10 mouse cellular contexts compared by ENCODE assay signal in the genomic region with DNA sequence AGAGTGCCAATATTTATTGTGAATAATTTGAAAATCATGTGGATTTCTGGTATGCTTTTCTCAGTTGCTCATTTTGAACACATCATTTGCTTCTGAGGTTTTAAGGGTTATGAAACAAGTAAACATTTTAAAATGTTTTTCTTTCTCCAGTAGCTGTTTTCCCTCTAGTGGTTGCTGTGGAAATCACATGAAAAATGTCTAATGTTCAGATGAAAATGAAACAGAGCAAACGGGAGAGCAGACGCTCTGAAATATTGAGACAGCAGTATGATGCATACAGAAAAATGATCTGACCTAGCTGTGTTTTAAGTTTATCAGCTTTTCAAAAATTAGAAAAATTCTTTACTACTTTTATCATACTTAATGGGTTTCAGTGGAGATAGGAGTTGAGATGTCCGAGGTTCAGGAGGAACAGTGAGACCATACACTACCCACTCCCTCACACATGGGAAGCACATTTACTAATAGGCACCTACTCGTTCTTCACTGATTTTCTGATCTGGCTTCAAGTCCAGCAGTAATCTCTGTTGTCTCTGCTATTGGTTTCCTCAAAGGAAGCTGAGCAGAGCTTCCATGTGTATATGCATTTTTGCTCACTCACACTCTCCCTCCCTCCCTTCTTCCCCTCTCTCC. TPM values are rescaled to one million over a fixed set of nuclear protein-coding genes. Genes with fewer than 3 reads are reported as not detected.
DNase-seq lines count a peak whose midpoint lies in the region; ATAC-seq and TF ChIP-seq lines count a peak whose summit lies in the region.
"Had no signal": no experiment of that assay in that cellular context is flagged by ENCODE, and none has a peak within 500 bp of the region (broad histone marks: within the 10 kb centered on the region; RNA-seq: fewer than 3 reads in every experiment).

No protein-coding gene starts in this region.

- TF ChIP-seq POLR2A in myocyte (IDR thresholded peaks at IDR 0.05; ENCODE audit: insufficient read length, low read depth): no peak

- no peak overlapping the region for H3K9ac ChIP-seq in heart, postnatal 0 days (replicated peaks; ENCODE audit: low read depth, low read length)
- no peak overlapping the region for H3K9ac ChIP-seq in lung, embryonic 16.5 days (ENCODE audit: low read length)
- H3K9ac ChIP-seq: midbrain, embryonic 12.5 days had no signal

- TF ChIP-seq CTCF in heart, postnatal 0 days (IDR thresholded peaks at IDR 0.05; ENCODE audit: low read depth): peak; percentile 46

- H3K79me2 ChIP-seq in myocyte (ENCODE audit: control insufficient read depth, insufficient read depth): no peaks in the 10 kb centered on the region

- H3K4me2 ChIP-seq in heart, postnatal 0 days (ENCODE audit: low read depth, low read length): peak overlapping the region; percentile 41
- no peak overlapping the region for H3K4me2 ChIP-seq in lung, embryonic 16.5 days (ENCODE audit: low read depth, low read length)
- H3K4me2 ChIP-seq in myocyte (ENCODE audit: low read depth): peak overlapping the region; percentile 71
- H3K4me2 ChIP-seq: midbrain, embryonic 12.5 days had no signal

- WGBS in heart, postnatal 0 days: 38% methylated on average over 4 of the region's 4 CpGs
- 42% methylated on average over 4 of the region's 4 CpGs for WGBS in lung, embryonic 16.5 days

- peak overlapping the region; percentile 28 for H3K4me3 ChIP-seq in heart, postnatal 0 days (ENCODE audit: low read depth, low read length)
- H3K4me3 ChIP-seq in lung, embryonic 16.5 days (ENCODE audit: low read length): 0 out of 2 replicates have a peak overlapping the region, but pooled peaks have one; percentile 0
- no peak overlapping the region for H3K4me3 ChIP-seq in myocyte
- H3K4me3 ChIP-seq: midbrain, embryonic 12.5 days had no signal

- no peaks in the 10 kb centered on the region for H3K36me3 ChIP-seq in heart, postnatal 0 days (replicated peaks; ENCODE audit: control insufficient read depth, insufficient read depth, low read length)
- H3K36me3 ChIP-seq in lung, embryonic 16.5 days (ENCODE audit: control insufficient read depth, insufficient read depth, low read length): no peaks in the 10 kb centered on the region
- no peaks in the 10 kb centered on the region for H3K36me3 ChIP-seq in myocyte (ENCODE audit: control insufficient read depth, insufficient read depth)
- H3K36me3 ChIP-seq: midbrain, embryonic 12.5 days had no signal

- no peaks in the 10 kb centered on the region for H3K9me3 ChIP-seq in heart, postnatal 0 days (replicated peaks; ENCODE audit: control insufficient read depth, low read length)
- H3K9me3 ChIP-seq in lung, embryonic 16.5 days (ENCODE audit: control insufficient read depth, low read length): no peaks in the 10 kb centered on the region
- H3K9me3 ChIP-seq: midbrain, embryonic 12.5 days had no signal

- peak; percentile 25 for DNase-seq in heart, postnatal 0 days (ENCODE audit: low spot score)
- DNase-seq in heart, adult 11 months: no peak
- no peak for DNase-seq in lung, postnatal 4 days
- peak; percentile 40 for DNase-seq in adipocyte (ENCODE audit: low spot score)
- DNase-seq: kidney, postnatal 4 days had no signal

- H3ac ChIP-seq in myocyte (ENCODE audit: control insufficient read depth, insufficient read length): no peak overlapping the region

- no peak for TF ChIP-seq EP300 in heart, postnatal 0 days (IDR thresholded peaks at IDR 0.05; ENCODE audit: low read depth)

- H3K27ac ChIP-seq in heart, postnatal 0 days (ENCODE audit: low read depth): no peak overlapping the region
- no peak overlapping the region for H3K27ac ChIP-seq in lung, embryonic 16.5 days (ENCODE audit: low read length)
- H3K27ac ChIP-seq: midbrain, embryonic 12.5 days had no signal

- H3K27me3 ChIP-seq in heart, postnatal 0 days (ENCODE audit: control insufficient read depth, insufficient read depth, low read length): no peaks in the 10 kb centered on the region
- no peaks in the 10 kb centered on the region for H3K27me3 ChIP-seq in lung, embryonic 16.5 days (ENCODE audit: control insufficient read depth, insufficient read depth, low read depth, low read length)
- H3K27me3 ChIP-seq in myocyte (ENCODE audit: control insufficient read depth, insufficient read depth, insufficient read length): no peaks in the 10 kb centered on the region
- H3K27me3 ChIP-seq: midbrain, embryonic 12.5 days had no signal

- ATAC-seq in heart, postnatal 0 days (ENCODE audit: insufficient read depth, low read depth): no peak
- ATAC-seq in lung, embryonic 16.5 days (ENCODE audit: low read depth): no peak
- no peak for ATAC-seq in inflammation-experienced regulatory T-cells, adult 6 months

- H3K4me1 ChIP-seq in heart, postnatal 0 days (ENCODE audit: control insufficient read depth, insufficient read depth): no peaks in the 10 kb centered on the region
- no peaks in the 10 kb centered on the region for H3K4me1 ChIP-seq in lung, embryonic 16.5 days (replicated peaks; ENCODE audit: control insufficient read depth, insufficient read depth, low read length)
- H3K4me1 ChIP-seq: midbrain, embryonic 12.5 days had no signal

TF ChIP-seq in myocyte, 11 proteins besides CTCF, POLR2A, EP300 and RAD21:
- TF ChIP-seq MAX (IDR thresholded peaks at IDR 0.05; ENCODE audit: low read depth) (no peak), MYOD1 (IDR thresholded peaks at IDR 0.05; ENCODE audit: control insufficient read depth in 1 of 3, insufficient read length in 2 of 3, low read depth in 2 of 3) (no peak), SRF (IDR thresholded peaks at IDR 0.05; ENCODE audit: control insufficient read depth, insufficient read length, low read depth) (no peak), E2F4 (IDR thresholded peaks at IDR 0.05; ENCODE audit: insufficient read depth) (no peak), USF1 (IDR thresholded peaks at IDR 0.05; ENCODE audit: low read depth) (no peak), TCF3 (IDR thresholded peaks at IDR 0.05; ENCODE audit: insufficient read length, low read depth) (no peak), REST (IDR thresholded peaks at IDR 0.05; ENCODE audit: insufficient read depth, insufficient read length) (no peak)
TF ChIP-seq in myocyte: peak in this region for 0.

RNA-seq across cellular contexts. Expression of a gene that starts 57.1 kb away (rescaled TPM):
- total RNA-seq in heart, postnatal 0 days (2014; rRNA removed; ENCODE audit: low replicate concordance): 1.0 TPM in 1 of 2 replicates, not detected in the other
- not detected in 2 replicates for polyA plus RNA-seq in heart, postnatal 0 days (2015; fragmentation: Nextera tagmentation; extraction: Ambion mirVana)
- polyA plus RNA-seq in lung, embryonic 16.5 days (2015; fragmentation: Nextera tagmentation; extraction: Ambion mirVana): 0.26 and 0.70 TPM in 2 replicates
- polyA plus RNA-seq in myocyte (2012; fragmentation: generic; extraction: Trizol): not detected
- not detected for polyA plus RNA-seq in inflammation-experienced regulatory T-cells, adult 6 months (2017; shearing (Covaris generic))
- polyA plus RNA-seq: spleen, adult 2 months had no signal

Comparison
In these comparisons a context has a peak if more than half of its experiments do, and no peak if none do; other contexts are left out.
1. DNase-seq: peak in heart, postnatal 0 days (single experiment) and adipocyte (single experiment); none in heart, adult 11 months (single experiment) and lung, postnatal 4 days (0 of 2).